Mouse (Mus musculus): Measurements from ENCODE around the gene Slc39a2. TPM values are rescaled to one million over a fixed set of nuclear protein-coding genes. Genes with fewer than 3 reads are reported as not detected.

Gene Slc39a2
- polyA plus RNA-seq, 1 experiment from 2014 or later: 0.29 TPM

GRCm38 (mm10) chr14:51939005-51939404, 46.3 kb downstream of the Slc39a2 start:
- 83% methylated on average over 9 of the region's 9 CpGs for WGBS
- H3K4me2 ChIP-seq: no peak overlapping the region

DNA sequence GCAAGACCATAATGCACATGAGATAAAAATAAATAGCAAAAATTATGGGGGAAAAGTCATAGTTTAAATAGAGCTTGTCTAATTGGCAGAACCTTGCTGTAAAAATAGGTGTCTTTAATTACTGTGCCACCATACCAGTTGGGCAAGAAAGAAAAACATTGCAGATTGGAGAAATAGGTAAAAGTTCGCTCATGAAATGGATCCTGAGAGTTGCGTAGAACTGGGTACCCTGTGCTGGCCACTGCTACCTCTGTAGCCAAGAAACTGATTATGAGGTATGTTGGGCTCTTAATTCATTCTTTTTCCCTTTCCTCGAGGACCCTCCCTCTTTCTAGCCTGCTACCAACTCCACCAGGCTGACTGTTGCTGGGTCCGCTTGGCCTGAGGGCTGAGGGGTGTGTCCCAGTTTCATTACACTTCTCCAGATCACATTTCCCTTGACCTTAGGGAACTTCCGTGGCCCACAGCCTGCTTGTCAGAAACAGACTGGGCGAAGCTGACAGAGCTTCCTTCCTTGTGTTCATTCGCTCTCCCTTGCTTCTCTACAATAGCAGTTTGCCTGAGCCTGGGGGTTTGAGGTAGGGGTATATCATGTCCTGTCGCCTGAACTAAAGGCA, 48.4 kb downstream of the Slc39a2 start:
- ATAC-seq (replicated peaks; ENCODE audit: insufficient number of reproducible peaks, insufficient read depth, low FRiP score, low read depth): no peak
- Histone ChIP-seq H3K4me3 (no peak overlapping the region), H3K27me3 (no peaks in the 10 kb centered on the region), H3K4me2 (no peak overlapping the region), H3K9me3 (replicated peaks) (no peaks in the 10 kb centered on the region), H3K9ac (no peak overlapping the region), H3K4me1 (replicated peaks) (0 out of 2 replicates have a peak, but pooled peaks cover 3% of the 10 kb centered on the region), H3K27ac (no peak overlapping the region), H3K36me3 (no peaks in the 10 kb centered on the region)
- WGBS: 45% methylated on average over 8 of the region's 8 CpGs

More at GRCm38 (mm10) chr14:51939005-51939404, 46.3 kb downstream of the Slc39a2 start:
- 0 out of 2 replicates have a peak, but pooled peaks cover 3% of the 10 kb centered on the region for H3K4me1 ChIP-seq (replicated peaks)
- no peak for ATAC-seq (replicated peaks; ENCODE audit: insufficient number of reproducible peaks, insufficient read depth, low FRiP score, low read depth)
- no peaks in the 10 kb centered on the region for H3K36me3 ChIP-seq
- H3K9ac ChIP-seq: no peak overlapping the region
- H3K9me3 ChIP-seq (replicated peaks): peaks cover 3% of the 10 kb centered on the region; the same call in 1 of the 2 replicates
- no peak overlapping the region for H3K4me3 ChIP-seq
- H3K27me3 ChIP-seq: no peaks in the 10 kb centered on the region
- H3K27ac ChIP-seq: no peak overlapping the region

DNA sequence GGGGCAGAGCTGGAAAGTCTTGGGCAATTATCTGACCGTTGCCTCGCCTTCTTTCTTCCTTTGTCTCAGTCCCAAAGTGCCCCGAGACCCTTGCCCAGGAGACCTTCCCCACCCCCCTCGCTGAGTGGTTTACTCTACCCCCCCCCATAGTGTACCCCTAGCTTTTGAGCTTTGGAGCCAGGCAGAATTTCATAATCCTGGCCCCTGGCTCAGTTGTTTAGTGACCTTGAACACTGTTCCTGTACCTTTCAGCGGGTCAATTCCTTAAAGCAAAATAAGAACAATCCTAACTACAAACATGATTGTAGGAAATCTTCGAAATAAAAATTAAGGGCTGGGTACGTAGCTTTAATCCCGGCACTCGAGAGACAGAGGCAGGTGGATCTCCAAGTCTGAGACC, 48.9 kb downstream of the Slc39a2 start:
- Histone ChIP-seq H3K9me3 (replicated peaks) (no peaks in the 10 kb centered on the region), H3K27ac (no peak overlapping the region), H3K36me3 (no peaks in the 10 kb centered on the region), H3K27me3 (no peaks in the 10 kb centered on the region), H3K4me3 (no peak overlapping the region), H3K4me2 (no peak overlapping the region), H3K9ac (no peak overlapping the region), H3K4me1 (replicated peaks) (0 out of 2 replicates have a peak, but pooled peaks cover 3% of the 10 kb centered on the region)
- ATAC-seq (replicated peaks; ENCODE audit: insufficient number of reproducible peaks, insufficient read depth, low FRiP score, low read depth): no peak
- 76% methylated on average over 9 of the region's 9 CpGs for WGBS

- no peak for ATAC-seq (replicated peaks; ENCODE audit: insufficient number of reproducible peaks, insufficient read depth, low FRiP score, low read depth)
- Histone ChIP-seq H3K27me3 (no peaks in the 10 kb centered on the region), H3K4me3 (no peak overlapping the region), H3K9me3 (replicated peaks) (no peaks in the 10 kb centered on the region), H3K9ac (no peak overlapping the region), H3K27ac (no peak overlapping the region), H3K36me3 (no peaks in the 10 kb centered on the region), H3K4me2 (no peak overlapping the region), H3K4me1 (replicated peaks) (0 out of 2 replicates have a peak, but pooled peaks cover 3% of the 10 kb centered on the region)
- 50% methylated on average over 7 of the region's 7 CpGs for WGBS
These were observed 49.5 kb downstream of the Slc39a2 start for GRCm38 (mm10) chr14:51942236-51942635.

DNA sequence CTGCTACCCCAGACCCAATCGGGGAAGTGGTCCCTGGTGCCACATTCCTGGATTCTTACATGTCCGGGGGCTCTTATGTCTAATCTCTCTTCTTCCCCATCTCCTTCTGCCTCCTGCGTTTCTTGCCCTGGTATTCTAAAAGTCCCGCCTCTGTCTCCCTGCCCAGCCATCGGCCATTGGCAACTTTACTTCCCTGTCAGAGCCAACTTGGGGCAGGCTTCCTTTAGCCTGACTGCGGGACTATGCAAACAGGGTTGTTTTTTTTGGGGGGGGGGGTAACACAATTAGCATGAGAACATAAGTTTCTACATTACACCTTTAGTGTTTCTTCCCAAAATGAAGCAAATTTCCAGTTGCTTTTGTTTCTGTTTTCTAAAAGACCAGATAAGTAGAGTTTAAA, 50.6 kb downstream of the Slc39a2 start:
- H3K27me3 ChIP-seq: no peaks in the 10 kb centered on the region
- no peak overlapping the region for H3K9ac ChIP-seq
- H3K4me2 ChIP-seq: no peak overlapping the region
- no peak overlapping the region for H3K27ac ChIP-seq
- no peaks in the 10 kb centered on the region for H3K9me3 ChIP-seq (replicated peaks)
- no peak for ATAC-seq (replicated peaks; ENCODE audit: insufficient number of reproducible peaks, insufficient read depth, low FRiP score, low read depth)
- WGBS: 61% methylated on average over 6 of the region's 6 CpGs
- H3K4me3 ChIP-seq: no peak overlapping the region
- no peaks in the 10 kb centered on the region for H3K36me3 ChIP-seq
- H3K4me1 ChIP-seq (replicated peaks): 0 out of 2 replicates have a peak, but pooled peaks cover 3% of the 10 kb centered on the region

Other genes with a start within 250 kb of the Slc39a2 start
- gene Gm17079, start 197.4 kb upstream of the Slc39a2 start, polyA plus RNA-seq (2015; fragmentation: Nextera tagmentation; extraction: Ambion mirVana): not detected in 2 replicates
- gene Gm5800, start 175.7 kb upstream of the Slc39a2 start, polyA plus RNA-seq (2015; fragmentation: Nextera tagmentation; extraction: Ambion mirVana): not detected in 2 replicates
- gene Ang4, start 119.3 kb upstream of the Slc39a2 start, polyA plus RNA-seq (2015; fragmentation: Nextera tagmentation; extraction: Ambion mirVana): not detected in 2 replicates
- not detected in 2 replicates for gene AY358078, start 92.8 kb upstream of the Slc39a2 start, polyA plus RNA-seq (2015; fragmentation: Nextera tagmentation; extraction: Ambion mirVana)
- gene Ear6, start 39.2 kb upstream of the Slc39a2 start, polyA plus RNA-seq (2015; fragmentation: Nextera tagmentation; extraction: Ambion mirVana): not detected in 2 replicates
- 35.6 and 39.4 TPM in 2 replicates for gene Mettl17, start 8.0 kb upstream of the Slc39a2 start, polyA plus RNA-seq (2015; fragmentation: Nextera tagmentation; extraction: Ambion mirVana)
- gene Ndrg2, start 21.3 kb downstream of the Slc39a2 start, polyA plus RNA-seq (2015; fragmentation: Nextera tagmentation; extraction: Ambion mirVana): 330 and 367 TPM in 2 replicates
- not detected in 2 replicates for gene Tppp2, start 25.5 kb downstream of the Slc39a2 start, polyA plus RNA-seq (2015; fragmentation: Nextera tagmentation; extraction: Ambion mirVana)
- gene Rnase13, start 29.9 kb downstream of the Slc39a2 start, polyA plus RNA-seq (2015; fragmentation: Nextera tagmentation; extraction: Ambion mirVana): not detected in 2 replicates
- gene Arhgef40, start 91.8 kb downstream of the Slc39a2 start, polyA plus RNA-seq (2015; fragmentation: Nextera tagmentation; extraction: Ambion mirVana): 51.8 and 69.2 TPM in 2 replicates
- gene Tmem253, start 122.8 kb downstream of the Slc39a2 start, polyA plus RNA-seq (2015; fragmentation: Nextera tagmentation; extraction: Ambion mirVana): 0.60 and 0.68 TPM in 2 replicates
- 18.1 and 23.6 TPM in 2 replicates for gene Zfp219, start 127.8 kb downstream of the Slc39a2 start, polyA plus RNA-seq (2015; fragmentation: Nextera tagmentation; extraction: Ambion mirVana)
- not detected in 2 replicates for gene Olfr221, start 149.6 kb downstream of the Slc39a2 start, polyA plus RNA-seq (2015; fragmentation: Nextera tagmentation; extraction: Ambion mirVana)
- gene Hnrnpc, start 211.1 kb downstream of the Slc39a2 start, polyA plus RNA-seq (2015; fragmentation: Nextera tagmentation; extraction: Ambion mirVana): 326 and 346 TPM in 2 replicates
- gene Rpgrip1, start 217.8 kb downstream of the Slc39a2 start, polyA plus RNA-seq (2015; fragmentation: Nextera tagmentation; extraction: Ambion mirVana): 27.8 and 32.6 TPM in 2 replicates

All from heart, embryonic 15.5 days (tissue).